Comparison of ENCODE assay signal across 17 mouse cellular contexts in the genomic region with DNA sequence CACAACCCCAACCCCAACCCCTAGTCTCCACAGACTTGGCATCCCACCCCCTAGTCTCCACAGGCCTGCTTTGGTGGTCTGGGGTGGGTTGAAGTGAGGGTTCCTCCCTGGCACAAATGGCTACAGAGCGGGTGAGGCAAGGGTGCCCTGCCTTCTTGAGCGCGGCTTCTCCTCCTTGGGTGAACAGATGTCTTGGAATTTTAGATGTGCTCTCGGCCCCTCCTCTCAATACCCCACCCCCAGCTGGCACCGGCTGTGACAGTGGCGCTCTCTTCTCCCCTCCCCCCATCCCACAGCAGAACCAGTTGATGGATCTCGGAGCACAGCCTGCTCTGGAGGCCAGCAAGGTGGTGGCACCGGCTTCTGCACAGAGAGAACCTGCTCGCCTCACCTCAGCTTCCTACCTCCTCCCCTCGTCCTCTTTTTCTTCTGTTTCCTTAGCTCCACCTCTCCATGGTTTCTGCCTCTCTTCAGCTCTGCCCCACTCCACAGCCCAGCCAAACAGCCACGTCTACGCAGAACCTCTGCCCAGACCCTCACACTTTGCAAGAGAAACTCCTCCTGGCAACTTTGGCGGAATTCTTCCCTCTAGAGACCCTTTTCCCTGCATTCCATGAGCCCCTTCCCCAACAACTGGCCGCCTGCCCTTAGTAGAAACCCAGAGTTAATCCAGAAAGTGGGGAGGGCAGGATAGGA. TPM values are rescaled to one million over a fixed set of nuclear protein-coding genes. Genes with fewer than 3 reads are reported as not detected.
A peak's percentile ranks its signal among the peaks of the same experiment; 100 is the strongest.
DNase-seq lines count a peak whose midpoint lies in the region.
"Had no signal": no experiment of that assay in that cellular context is flagged by ENCODE, and none has a peak within 500 bp of the region (broad histone marks: within the 10 kb centered on the region; RNA-seq: fewer than 3 reads in every experiment).

No protein-coding gene starts in this region.

- H3K4me1 ChIP-seq in forebrain, embryonic 10.5 days = peaks cover 8% of the 10 kb centered on the region; the same call in 1 of the 2 replicates
- H3K4me1 ChIP-seq: intestine, embryonic 15.5 days had no signal

- H3K27ac ChIP-seq in forebrain, embryonic 10.5 days = no peak overlapping the region
- H3K27ac ChIP-seq: intestine, embryonic 15.5 days had no signal

- peaks cover 100% of the 10 kb centered on the region for H3K27me3 ChIP-seq in forebrain, embryonic 10.5 days (ENCODE audit: poor library complexity, severe bottlenecking)

- under 1% methylated on average over 14 of the region's 14 CpGs for WGBS in forebrain, embryonic 10.5 days

- no peak overlapping the region; the same call in 1 of the 2 replicates for H3K4me3 ChIP-seq in forebrain, embryonic 10.5 days
- H3K4me3 ChIP-seq: intestine, embryonic 15.5 days had no signal

- no peaks in the 10 kb centered on the region for H3K9me3 ChIP-seq in forebrain, embryonic 10.5 days
- H3K9me3 ChIP-seq: intestine, embryonic 15.5 days had no signal

- H3K36me3 ChIP-seq in forebrain, embryonic 10.5 days (replicated peaks) = no peaks in the 10 kb centered on the region
- H3K36me3 ChIP-seq: intestine, embryonic 15.5 days had no signal

- peak; percentile 23 to 39 for DNase-seq in frontal cortex, postnatal 36 days (ENCODE audit: low spot score in 2 of 2)
- no peak for DNase-seq in frontal cortex, postnatal 14 days (ENCODE audit: low spot score in 2 of 2)
- DNase-seq in right cerebral cortex, postnatal 10 days (ENCODE audit: low spot score in 2 of 2) = peak; percentile 47 to 56
- DNase-seq in right cerebral cortex, postnatal 25 days = no peak
- DNase-seq in forebrain, embryonic 10.5 days (ENCODE audit: extremely low spot score, low spot score) = peak; percentile 14
- DNase-seq in adrenal gland, postnatal 4 days (ENCODE audit: low spot score in 2 of 2) = no peak
- no peak for DNase-seq in layer of hippocampus, adult 8-10 months (ENCODE audit: low spot score in 2 of 2)
- DNase-seq in testis, postnatal 14 days (ENCODE audit: low spot score) = no peak
- DNase-seq: adrenal gland, postnatal 36 days; embryo, embryonic 11 days; kidney, postnatal 10 days; lung, adult 2 months had no signal

RNA-seq across cellular contexts. Expression of a gene that starts 10.9 kb away (rescaled TPM):
- polyA plus RNA-seq in forebrain, embryonic 10.5 days (2016; fragmentation: Nextera tagmentation; extraction: Ambion mirVana) = 0.14 TPM in 1 of 2 replicates, not detected in the other
- total RNA-seq in adrenal gland, postnatal 4 days (2021) = under 1 TPM in 1 of 2 experiments, not detected in 1; 0.34 TPM
- 100 to 1,000 TPM; 124 to 133 (median 129) TPM for total RNA-seq in layer of hippocampus, adult 8-10 months (2022)
- total RNA-seq: adrenal gland, postnatal 36 days; megakaryocyte, adult 5-6 weeks had no signal
- polyA plus RNA-seq: gonadal fat pad, adult 2 months; heart, postnatal 0 days; lung, adult 2 months; spleen, adult 2 months had no signal

RNA-seq across cellular contexts. Expression of a gene that starts 29.6 kb away (rescaled TPM):
- polyA plus RNA-seq in forebrain, embryonic 10.5 days (2016; fragmentation: Nextera tagmentation; extraction: Ambion mirVana) = 0.23 and 0.41 TPM in 2 replicates
- total RNA-seq in adrenal gland, postnatal 4 days (2021) = 1 to 10 TPM; 1.3 to 1.9 TPM
- 10 to 100 TPM; 52.5 to 55.9 (median 53.3) TPM for total RNA-seq in layer of hippocampus, adult 8-10 months (2022)
- total RNA-seq: adrenal gland, postnatal 36 days; megakaryocyte, adult 5-6 weeks had no signal

RNA-seq across cellular contexts. Expression of a gene that starts 39.6 kb away (rescaled TPM):
- 39.8 and 41.0 TPM in 2 replicates for polyA plus RNA-seq in forebrain, embryonic 10.5 days (2016; fragmentation: Nextera tagmentation; extraction: Ambion mirVana)
- 10 to 100 TPM; 30.3 to 30.9 TPM for total RNA-seq in adrenal gland, postnatal 4 days (2021)
- total RNA-seq in layer of hippocampus, adult 8-10 months (2022) = 10 to 100 TPM; 35.5 to 41.0 (median 36.5) TPM

Comparison
In these comparisons a context has a peak if more than half of its experiments do, and no peak if none do; other contexts are left out.
1. DNase-seq: peak in frontal cortex, postnatal 36 days (2 of 2), right cerebral cortex, postnatal 10 days (2 of 2) and forebrain, embryonic 10.5 days (single experiment); none in frontal cortex, postnatal 14 days (0 of 2), right cerebral cortex, postnatal 25 days (single experiment), adrenal gland, postnatal 4 days (0 of 2), layer of hippocampus, adult 8-10 months (0 of 2) and testis, postnatal 14 days (single experiment).
2. RNA of a gene that starts 10.9 kb away (total RNA-seq): 124 to 133 TPM in layer of hippocampus, adult 8-10 months; 0.34 TPM in adrenal gland, postnatal 4 days; every median in the first group is over 10 times any median in the second.
3. RNA of a gene that starts 29.6 kb away (total RNA-seq): 52.5 to 55.9 TPM in layer of hippocampus, adult 8-10 months; 1.3 to 1.9 TPM in adrenal gland, postnatal 4 days; every median in the first group is over 10 times any median in the second.